Mouse (Mus musculus): ENCODE measurements at regions not wholly inside any gene's neighbourhood (a gene's known extent, or its start where the extent isn't known, plus 50 kb on each side); places are given as distances from the start of the nearest gene placed in this dataset.
A peak's percentile ranks its signal among the peaks of the same experiment; 100 is the strongest.

DNA sequence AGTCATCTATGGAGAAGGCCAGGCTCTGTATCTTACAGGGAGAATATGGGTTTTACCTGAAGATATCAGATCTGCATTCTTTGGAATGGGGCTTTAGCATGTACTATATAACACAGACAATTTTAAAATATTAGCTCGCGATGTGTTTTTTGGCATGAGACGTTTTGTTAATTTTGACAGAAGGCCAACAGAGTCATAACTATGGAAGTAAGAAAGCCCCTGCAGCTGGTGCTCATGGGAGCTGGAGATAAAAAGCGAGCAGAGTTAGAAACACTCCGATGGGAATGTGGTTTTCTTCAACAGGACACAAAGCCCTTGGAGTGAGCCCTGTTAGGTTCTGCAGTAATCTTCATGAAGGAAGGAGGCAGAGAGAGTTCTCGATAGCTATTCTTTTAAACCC lies 176.6 kb downstream of the Rps12 start:
- DNase-seq (ENCODE audit: low read depth, low spot score) = no peak

- no peak for DNase-seq (ENCODE audit: low read depth, low spot score)
These were observed 177.0 kb downstream of the Rps12 start for GRCm38 (mm10) chr10:23610046-23610445.

DNA sequence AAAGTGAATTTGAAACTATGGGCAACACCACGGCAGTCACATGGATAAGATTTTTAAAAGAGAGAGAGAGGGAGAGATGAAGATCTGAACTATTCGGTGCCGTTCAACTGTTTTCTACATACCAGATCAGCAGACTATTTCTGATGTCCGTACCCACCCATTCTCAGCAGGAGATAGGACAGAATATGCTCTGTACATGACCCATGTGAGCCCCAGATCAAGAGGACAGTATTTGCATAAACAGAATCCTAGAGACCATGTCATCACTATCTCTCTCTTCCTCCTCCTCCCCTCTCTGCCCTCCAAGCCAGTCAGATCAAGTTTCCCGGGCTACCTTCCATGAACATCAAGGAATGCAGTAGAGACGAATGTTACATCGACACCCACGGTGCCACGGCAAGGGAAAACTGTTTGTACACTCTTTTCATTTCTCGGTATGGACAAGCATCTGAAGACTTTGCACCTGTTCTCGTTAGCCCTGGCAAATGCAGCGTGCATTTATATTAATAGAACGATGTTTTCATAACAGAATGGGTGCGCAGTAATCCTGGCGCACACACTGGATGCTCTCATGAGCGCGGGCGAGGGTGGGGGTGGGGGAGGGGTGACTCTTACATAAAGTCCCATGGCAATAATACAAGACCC lies 177.7 kb downstream of the Rps12 start:
- DNase-seq (ENCODE audit: low read depth, low spot score) = no peak

- DNase-seq (ENCODE audit: low read depth, low spot score) = no peak
These were observed 186.4 kb downstream of the Rps12 start for GRCm38 (mm10) chr10:23600701-23601100.

- DNase-seq (ENCODE audit: low read depth, low spot score) = no peak
These were observed 191.5 kb downstream of the Rps12 start for GRCm38 (mm10) chr10:23595541-23595940.

DNA sequence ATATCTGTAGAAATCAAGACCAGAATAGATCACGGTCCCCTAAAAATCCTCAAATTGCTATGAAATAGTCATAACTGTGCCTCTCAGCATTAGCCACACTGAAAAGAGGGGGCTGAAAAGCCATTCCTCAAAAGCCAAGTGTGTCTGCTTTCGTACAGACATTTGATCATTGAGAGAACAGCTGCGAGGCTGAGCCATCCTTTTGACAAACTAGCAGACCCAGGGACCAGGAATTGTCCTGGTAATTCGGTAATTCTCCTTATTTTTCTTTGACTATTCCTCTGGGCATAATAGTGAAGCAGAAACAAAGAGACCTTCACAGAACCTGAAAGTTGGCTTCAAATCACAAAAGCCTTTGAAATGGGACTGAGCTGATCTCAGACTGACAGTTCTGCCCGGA lies 206.8 kb downstream of the Rps12 start:
- DNase-seq (ENCODE audit: low read depth, low spot score) = no peak

GRCm38 (mm10) chr10:23571013-23571412 lies 216.1 kb downstream of the Rps12 start:
- no peak for DNase-seq (ENCODE audit: low read depth, low spot score)

DNA sequence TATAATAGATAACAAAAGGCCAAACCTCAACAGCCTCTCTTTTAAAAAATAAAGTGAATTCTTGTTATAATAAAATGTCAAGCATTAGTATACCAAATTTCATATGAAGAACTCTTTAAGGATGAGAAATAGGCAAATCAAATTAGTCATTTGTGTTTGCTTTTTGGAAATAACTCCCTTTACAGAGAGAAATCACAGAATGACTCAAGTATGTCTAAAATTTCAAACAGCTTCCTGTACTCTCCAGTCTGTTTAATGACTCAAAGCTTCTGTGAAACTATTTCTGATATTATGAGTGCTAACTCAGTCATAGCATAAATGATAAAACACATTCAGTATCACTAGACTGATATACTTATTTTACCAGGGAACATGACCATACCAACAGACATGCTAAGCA lies 217.7 kb downstream of the Rps12 start:
- no peak for DNase-seq (ENCODE audit: low read depth, low spot score)

DNA sequence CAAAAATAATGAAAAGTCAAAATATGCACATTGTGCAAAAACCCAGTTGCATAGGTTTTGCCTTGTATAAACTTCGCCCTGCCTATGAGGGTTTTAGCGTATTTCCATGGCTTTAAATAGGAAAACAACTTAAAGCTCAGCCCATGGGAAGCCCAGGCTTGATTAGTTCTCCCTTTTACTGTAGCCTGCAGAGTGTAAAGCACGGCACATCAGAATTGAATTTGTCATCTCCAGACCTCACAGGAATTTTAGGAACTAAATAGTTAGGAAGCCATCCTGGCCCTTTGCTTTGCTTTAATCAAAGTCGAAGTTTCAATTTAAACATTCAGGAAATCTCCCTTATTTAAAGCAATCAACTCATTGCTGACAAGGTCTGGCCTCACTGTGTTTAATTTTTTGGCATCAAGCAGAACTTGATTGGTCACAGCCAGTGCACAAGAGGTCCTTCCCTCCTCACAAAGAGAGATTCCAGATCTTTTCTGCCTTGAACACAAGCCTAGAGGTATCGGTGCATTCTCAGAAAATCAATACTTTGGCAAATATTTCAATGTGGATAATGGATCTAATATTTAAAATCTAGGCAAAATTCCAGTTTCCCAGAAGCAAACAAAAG lies 211.8 kb upstream of the Eya4 start:
- no peak for DNase-seq (ENCODE audit: low read depth, low spot score)

DNA sequence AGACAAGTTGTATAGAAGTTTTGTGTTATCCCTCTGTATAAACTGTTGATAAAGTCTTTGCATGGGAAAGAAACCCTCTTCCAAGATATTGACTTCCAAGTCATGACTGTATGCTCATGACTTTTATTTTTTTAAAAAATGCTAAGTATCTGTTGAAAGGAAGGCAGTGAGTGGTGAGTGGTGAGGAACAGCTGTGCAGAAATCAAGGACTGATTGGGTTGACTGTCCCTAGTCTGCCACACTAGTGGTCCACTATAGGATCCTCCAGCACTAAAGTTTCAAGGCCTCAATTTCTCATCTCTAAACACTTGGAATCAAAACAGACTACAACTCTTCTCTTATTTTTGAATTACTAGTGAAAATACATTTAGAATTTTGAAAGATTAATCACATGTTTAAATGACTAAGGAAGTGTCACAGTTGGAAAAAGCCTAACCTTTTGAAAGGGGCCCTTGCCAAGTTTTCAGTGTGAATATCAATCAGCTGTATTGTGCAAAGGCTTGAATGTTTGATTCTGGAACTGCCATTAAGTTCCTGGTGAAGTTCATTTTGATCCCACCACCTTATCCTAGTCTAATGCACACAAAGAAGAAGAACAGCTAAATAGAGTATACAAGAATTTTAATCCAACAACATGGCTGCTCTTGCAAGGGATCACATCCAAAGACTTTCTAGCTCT lies 209.5 kb upstream of the Eya4 start:
- DNase-seq (ENCODE audit: low read depth, low spot score) = no peak

GRCm38 (mm10) chr10:23557828-23558227 lies 207.2 kb upstream of the Eya4 start:
- DNase-seq (ENCODE audit: low read depth, low spot score) = no peak

- no peak for DNase-seq (ENCODE audit: low read depth, low spot score)
These were observed 198.6 kb upstream of the Eya4 start for GRCm38 (mm10) chr10:23549207-23549606.

DNA sequence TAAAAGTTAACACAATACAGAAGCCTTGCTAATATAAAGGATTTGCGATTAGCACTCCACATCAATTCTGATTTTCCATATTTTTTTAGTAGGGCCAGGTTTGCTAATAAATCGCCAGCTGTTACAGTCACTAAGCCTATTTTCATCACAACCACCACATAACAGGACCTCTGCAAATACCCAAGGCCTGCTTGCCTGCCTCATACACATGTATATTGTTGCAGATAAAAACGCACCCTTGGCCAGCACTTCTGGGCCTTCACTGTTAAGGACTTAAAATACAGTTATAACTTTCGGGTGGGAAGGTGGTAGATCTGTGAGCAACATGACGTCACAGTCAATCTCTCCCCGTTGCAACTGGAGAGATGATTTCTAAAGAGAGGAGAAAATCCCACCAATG lies 197.7 kb upstream of the Eya4 start:
- DNase-seq (ENCODE audit: low read depth, low spot score) = no peak

DNA sequence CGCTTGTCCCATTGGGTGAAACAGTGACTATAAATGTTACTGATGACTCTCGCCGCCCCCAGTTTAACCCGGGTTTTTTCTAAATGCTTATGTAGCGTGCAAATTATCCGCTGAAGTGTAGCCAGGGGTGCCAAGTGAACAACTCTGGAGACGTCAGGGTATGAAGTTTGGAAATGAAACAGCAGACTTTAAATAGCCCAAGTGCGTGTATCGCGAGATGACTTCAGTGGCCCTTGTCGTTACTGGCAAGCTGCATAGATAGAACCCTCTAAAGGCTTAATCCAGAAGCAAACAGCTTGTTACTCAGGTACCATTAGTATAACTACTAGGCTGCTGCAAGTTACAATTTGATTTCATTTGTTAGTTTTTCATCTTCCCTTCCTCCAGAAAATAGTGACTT lies 192.1 kb upstream of the Eya4 start:
- no peak for DNase-seq (ENCODE audit: low read depth, low spot score)

DNA sequence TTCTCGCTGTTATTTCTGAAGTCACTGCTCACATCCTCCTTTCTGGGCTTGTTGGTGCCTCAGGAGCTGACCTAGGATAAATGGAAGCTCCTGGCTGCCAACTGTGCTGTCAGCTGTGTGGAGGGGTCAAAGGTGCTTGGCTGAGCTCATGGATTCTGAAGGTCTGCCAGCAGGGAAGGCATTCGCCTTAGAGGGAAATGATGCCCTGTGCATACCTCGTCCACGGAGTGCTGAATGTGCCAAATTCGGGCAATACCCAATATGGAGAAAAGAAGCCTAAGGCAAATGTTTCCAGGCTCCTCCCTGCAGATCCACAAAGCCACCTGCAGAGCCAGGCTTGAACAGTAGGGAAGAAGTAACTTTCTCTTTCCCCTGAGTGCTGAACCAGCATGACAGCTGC lies 191.3 kb upstream of the Eya4 start:
- peak; percentile 18 for DNase-seq (ENCODE audit: low read depth, low spot score)

DNA sequence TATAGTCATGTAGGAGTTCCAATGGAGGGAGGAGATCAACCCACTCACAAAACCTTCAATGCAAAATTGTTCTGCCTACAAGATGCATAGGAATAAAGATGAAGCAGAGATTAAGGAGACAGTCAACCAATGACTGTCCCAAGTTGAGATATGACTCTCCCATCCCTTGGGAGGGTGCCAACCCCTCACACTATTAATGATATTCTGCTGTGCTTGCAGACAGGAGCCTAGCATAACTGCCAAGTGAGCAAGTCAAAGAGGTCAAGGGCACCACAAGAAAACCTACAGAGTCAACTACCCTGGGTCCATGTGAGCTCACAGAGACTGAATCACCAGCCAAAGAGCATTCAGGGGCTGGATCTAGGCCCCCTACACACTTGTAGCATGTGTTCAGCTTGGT lies 184.1 kb upstream of the Eya4 start:
- no peak for DNase-seq (ENCODE audit: low read depth, low spot score)

DNA sequence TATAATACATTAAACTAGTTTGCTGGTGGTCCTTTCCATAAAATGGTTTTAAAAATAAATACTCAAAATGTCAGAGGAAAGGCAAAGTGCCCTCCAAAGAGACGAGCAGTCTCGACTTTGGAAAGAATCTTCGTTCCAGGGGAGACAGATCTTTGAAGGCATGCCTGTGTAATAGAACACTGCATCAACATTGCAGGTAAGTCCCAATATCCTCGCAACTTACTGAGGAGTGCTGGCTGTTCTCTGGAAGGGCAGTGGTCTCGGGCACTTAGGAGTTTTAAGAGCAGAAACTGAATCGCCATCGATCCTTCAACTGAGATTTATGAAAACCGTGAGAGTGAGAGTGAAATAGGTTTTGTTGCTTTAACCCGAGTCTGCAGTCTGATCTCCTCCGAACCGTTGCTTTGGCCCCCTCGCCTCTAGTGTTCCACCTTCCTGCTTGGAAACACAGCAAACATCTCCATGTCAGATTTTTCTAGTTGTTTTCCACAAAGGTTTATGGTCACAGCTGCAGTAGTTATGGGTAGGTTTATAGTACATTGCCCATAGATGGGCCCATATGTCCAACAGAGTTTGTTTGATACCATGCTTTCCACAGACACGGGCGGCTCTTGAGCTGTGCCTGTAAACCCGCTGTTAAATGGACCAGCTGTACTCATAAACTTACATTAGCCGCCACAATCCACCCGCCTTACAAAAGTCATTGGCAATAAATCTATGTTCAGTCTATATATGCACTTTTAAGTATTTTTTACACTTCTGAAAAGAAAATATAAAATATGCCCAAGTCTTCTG lies 181.6 kb upstream of the Eya4 start:
- DNase-seq (ENCODE audit: low read depth, low spot score) = no peak

- DNase-seq (ENCODE audit: low read depth, low spot score) = no peak
These were observed 180.1 kb upstream of the Eya4 start for GRCm38 (mm10) chr10:23530715-23531114.

DNA sequence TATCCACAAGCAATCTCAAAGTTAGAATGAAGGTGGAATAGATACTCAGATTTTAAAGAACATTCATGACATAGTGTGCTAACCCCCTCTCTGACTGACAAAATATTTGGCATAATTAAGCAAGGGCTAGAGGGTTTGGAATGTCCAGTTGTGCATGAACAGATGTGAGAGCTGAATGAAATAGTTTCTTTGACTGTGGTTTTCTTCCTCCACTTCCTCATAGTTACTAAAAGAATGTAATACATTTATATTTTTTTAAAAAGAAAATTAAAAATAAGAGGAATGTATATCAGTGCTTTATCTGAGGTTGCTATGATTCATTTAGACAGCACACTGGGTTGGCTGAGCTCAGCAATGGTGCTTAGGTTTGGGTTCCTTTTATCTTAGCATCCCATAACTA lies 176.2 kb upstream of the Eya4 start:
- DNase-seq (ENCODE audit: low read depth, low spot score) = no peak

- DNase-seq (ENCODE audit: low read depth, low spot score) = no peak
These were observed 172.1 kb upstream of the Eya4 start for GRCm38 (mm10) chr10:23522664-23523063.

DNA sequence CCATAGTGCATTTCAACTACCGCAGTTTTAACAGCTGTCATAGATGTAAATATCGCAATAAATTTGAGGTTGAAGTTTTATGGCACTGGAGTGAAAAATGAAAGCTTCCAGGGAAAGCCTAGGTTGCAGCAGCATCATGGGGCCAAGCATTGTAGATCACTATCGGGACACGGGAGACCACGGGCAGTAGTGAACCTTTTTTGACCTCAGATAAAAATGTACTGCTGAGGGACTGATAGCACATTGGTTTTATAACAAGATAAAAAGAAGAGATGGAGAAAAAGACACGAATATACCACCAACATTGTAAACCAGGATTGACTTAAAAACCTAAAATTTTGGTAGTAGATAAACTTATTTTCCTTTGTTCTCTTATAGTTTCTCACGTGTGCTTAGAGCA lies 143.1 kb upstream of the Eya4 start:
- DNase-seq (ENCODE audit: low read depth, low spot score) = no peak

- DNase-seq (ENCODE audit: low read depth, low spot score) = no peak
These were observed 142.4 kb upstream of the Eya4 start for GRCm38 (mm10) chr10:23492971-23493370.

Measured in ZHBTc4 (cell line).